8 mouse cellular contexts compared by ENCODE assay signal in the genomic region with DNA sequence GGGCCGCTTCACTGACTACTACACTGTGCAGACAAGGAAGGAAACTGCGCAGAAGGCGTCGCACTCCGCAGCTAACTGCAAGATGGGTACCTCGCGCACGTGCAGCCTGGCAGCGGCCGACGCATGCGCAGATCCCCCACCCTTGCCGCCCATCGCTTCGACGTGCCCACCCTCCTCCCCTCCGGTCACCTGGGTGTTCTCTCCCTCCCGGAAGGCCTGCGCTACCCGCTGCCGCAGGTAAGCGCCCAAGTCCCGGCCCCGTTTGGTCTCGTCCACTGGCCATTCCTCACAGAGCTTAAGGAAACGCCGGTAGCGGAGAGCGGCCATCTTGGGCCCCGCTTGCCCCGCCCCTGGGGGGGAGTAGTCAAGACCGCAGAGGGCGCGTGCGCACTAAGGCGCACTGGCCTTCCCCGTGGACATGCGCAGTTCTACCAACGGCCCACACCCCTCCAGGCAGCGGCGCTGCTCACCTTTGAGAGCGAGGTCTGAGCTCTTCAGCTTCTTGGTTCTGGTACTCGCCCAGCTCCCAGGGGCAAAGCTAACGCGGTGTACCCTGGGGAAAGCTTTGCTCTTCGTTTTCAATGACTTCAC. TPM values are rescaled to one million over a fixed set of nuclear protein-coding genes. Genes with fewer than 3 reads are reported as not detected.
DNase-seq lines count a peak whose midpoint lies in the region; ATAC-seq and TF ChIP-seq lines count a peak whose summit lies in the region.

Gene Uqcc2, minus strand, starts transcription at position 366 of the 591 bp plus-strand sequence.

- intact Hi-C loops in heart, postnatal 25 days (cut with DNase I), result loop anchor here (2.0 to 5.0 kb wide), 2 partner anchors 47 to 69 kb away; partner anchors contain the start of gene Lemd2

- DNase-seq in ES-E14 (ENCODE audit: low read depth, low spot score), result peak; percentile 88
- DNase-seq in cerebellum, adult 11-12 months, result peak; percentile 98
- peak; percentile 94 for DNase-seq in heart, postnatal 25 days (ENCODE audit: low spot score)
- peak; percentile 96 to 97 for DNase-seq in layer of hippocampus, adult 18-20 months (ENCODE audit: low spot score in 2 of 2)
- peak; percentile 97 for DNase-seq in lung, adult 2 months
- peak; percentile 95 to 96 for DNase-seq in thymus, adult 18-20 months

- H3K4me2 ChIP-seq in forebrain, embryonic 15.5 days (replicated peaks), result peak within 1 kb of the TSS; percentile 45

- WGBS in forebrain, embryonic 15.5 days, result under 1% methylated on average over 46 of the region's 46 CpGs
- under 1% methylated on average over 46 of the region's 46 CpGs for WGBS in lung, adult 2 months

- TF ChIP-seq CTCF in lung, adult 2 months (IDR thresholded peaks at IDR 0.05; ENCODE audit: insufficient read depth, low read length), result peak; percentile 60; the same call in 1 of the 2 replicates

- in situ Hi-C loops in ES-E14 (cut with MboI; ENCODE audit: low sequenced_read_pairs in 2 of 2, unreplicated experiment in 2 of 2), result no loop called here

- peaks cover 2 to 17% of the 10 kb centered on the region in 2 experiments; a peak in 2 of 4 replicates for H3K4me1 ChIP-seq in ES-E14 (ENCODE audit: control insufficient read depth in 2 of 2, insufficient read depth in 2 of 2, low read length in 2 of 2, poor library complexity in 1 of 2)
- H3K4me1 ChIP-seq in forebrain, embryonic 15.5 days, result peaks cover 42% of the 10 kb centered on the region
- H3K4me1 ChIP-seq in lung, adult 2 months (ENCODE audit: control insufficient read depth, insufficient read depth, low read length), result peaks cover 3% of the 10 kb centered on the region

- H3K9me3 ChIP-seq in ES-E14 (ENCODE audit: control insufficient read depth, insufficient read depth, low read depth, low read length), result no peaks in the 10 kb centered on the region
- no peaks in the 10 kb centered on the region for H3K9me3 ChIP-seq in forebrain, embryonic 15.5 days

- peak within 1 kb of the TSS; percentile 85 to 86 for H3K4me3 ChIP-seq in ES-E14 (ENCODE audit: insufficient read depth in 1 of 2, low read depth in 1 of 2, low read length in 2 of 2, poor library complexity in 1 of 2, severe bottlenecking in 1 of 2)
- peak within 1 kb of the TSS; percentile 67 for H3K4me3 ChIP-seq in forebrain, embryonic 15.5 days
- H3K4me3 ChIP-seq in lung, adult 2 months (replicated peaks; ENCODE audit: extremely low read depth, low read depth, low read length), result peak within 1 kb of the TSS; percentile 92

- peak within 1 kb of the TSS; percentile 90 for H3K9ac ChIP-seq in ES-E14 (ENCODE audit: insufficient read depth, low read depth, low read length, poor library complexity, severe bottlenecking)
- peak within 1 kb of the TSS; percentile 74 for H3K9ac ChIP-seq in forebrain, embryonic 15.5 days (replicated peaks)

- no peaks in the 10 kb centered on the region for H3K27me3 ChIP-seq in forebrain, embryonic 15.5 days

- peak; percentile 93 for ATAC-seq in forebrain, embryonic 15.5 days (replicated peaks)
- ATAC-seq in neutrophil, adult 5-6 weeks (ENCODE audit: extremely low read depth, insufficient number of reproducible peaks, low FRiP score, poor library complexity, severe bottlenecking), result peak; percentile 81

- peaks cover 12% of the 10 kb centered on the region; the same call in 1 of the 2 replicates for H3K36me3 ChIP-seq in ES-E14 (ENCODE audit: control insufficient read depth, insufficient read depth, low read length, poor library complexity, severe bottlenecking)
- no peaks in the 10 kb centered on the region for H3K36me3 ChIP-seq in forebrain, embryonic 15.5 days

- TF ChIP-seq POLR2A in lung, adult 2 months (IDR thresholded peaks at IDR 0.05; ENCODE audit: borderline replicate concordance, extremely low read depth, low read depth, low read length), result peak; percentile 78

- peak within 1 kb of the TSS; percentile 24; the same call in 1 of the 2 replicates for H3K27ac ChIP-seq in ES-E14 (ENCODE audit: insufficient read depth, low read depth, low read length, poor library complexity, severe bottlenecking)
- H3K27ac ChIP-seq in forebrain, embryonic 15.5 days (replicated peaks), result peak within 1 kb of the TSS; percentile 83

TF ChIP-seq in ES-E14, 5 proteins besides CTCF, POLR2A, EP300 and RAD21:
- TF ChIP-seq MAFK (IDR thresholded peaks at IDR 0.05; ENCODE audit: insufficient read depth, low read depth, low read length) (no peak), CHD2 (IDR thresholded peaks at IDR 0.05; ENCODE audit: low read depth, low read length) (no peak), HCFC1 (IDR thresholded peaks at IDR 0.05; ENCODE audit: borderline replicate concordance, insufficient read depth, low read length) (peak; percentile 11; the same call in 1 of the 2 replicates), ZNF384 (IDR thresholded peaks at IDR 0.05; ENCODE audit: low read depth, low read length) (no peak)

RNA-seq across cellular contexts. Expression of gene Uqcc2, which starts in this region (rescaled TPM):
- total RNA-seq in ES-E14 (2012; rRNA removed), result 175 and 199 TPM in 2 replicates
- 278 and 295 TPM in 2 replicates for polyA plus RNA-seq in forebrain, embryonic 15.5 days (2015; fragmentation: Nextera tagmentation; extraction: Ambion mirVana)
- 100 to 1,000 TPM; 323 to 335 TPM for total RNA-seq in heart, postnatal 25 days (2021)
- 100 to 1,000 TPM; 215 to 217 TPM for total RNA-seq in layer of hippocampus, adult 18-20 months (2021)
- 80.0 and 91.5 TPM in 2 replicates for polyA plus RNA-seq in lung, adult 2 months (2012; rRNA removed)
- 32.9 and 33.4 TPM in 2 replicates for total RNA-seq in neutrophil, adult 5-6 weeks (2017)

Comparison
In these comparisons a context has a peak if more than half of its experiments do, and no peak if none do; other contexts are left out.
1. Peak in every context shown above with its lines: DNase-seq, ATAC-seq, H3K4me3 ChIP-seq and H3K27ac ChIP-seq.